Mouse (Mus musculus) neural tube, embryonic 11.5 days (tissue): ENCODE results near the gene Vps36. TPM values are rescaled to one million over a fixed set of nuclear protein-coding genes. Genes with fewer than 3 reads are reported as not detected.

Source experiments
- ATAC-seq: fragments of 200-750 bp; cut with Nextera tagmentation; 2 replicates; pipeline ENCODE4 v1.8.0; 2017; ENCODE audit warnings: moderate number of reproducible peaks, mild to moderate bottlenecking, moderate TSS enrichment, moderate library complexity; ENCODE audit not compliant: insufficient read depth, low FRiP score, low TSS enrichment
- DNase-seq: peaks from one replicate; pipeline ENCODE4 v3.0.0-alpha.2; 2015; ENCODE audit warnings: low spot score
- H3K27ac ChIP-seq: fragments of 300-500 bp; sonication (generic); 2 replicates; pipeline ENCODE4 v1.5.1; 2014; ENCODE audit warnings: low read depth, mild to moderate bottlenecking, low read length
- H3K27me3 ChIP-seq: fragments of 300-500 bp; sonication (generic); 2 replicates; pipeline ENCODE4 v1.6.1; 2014; ENCODE audit warnings: mild to moderate bottlenecking, low read length, mixed read lengths; ENCODE audit not compliant: control insufficient read depth, insufficient read depth
- H3K36me3 ChIP-seq: fragments of 300-500 bp; sonication (generic); 2 replicates; pipeline ENCODE4 v1.6.1; 2014; ENCODE audit warnings: mild to moderate bottlenecking, low read length, moderate library complexity, mixed read lengths; ENCODE audit not compliant: control insufficient read depth, insufficient read depth
- H3K4me1 ChIP-seq: fragments of 300-500 bp; sonication (generic); 2 replicates; pipeline ENCODE4 v1.6.1; 2014; ENCODE audit warnings: low read length, mixed read lengths; ENCODE audit not compliant: control insufficient read depth, insufficient read depth
- H3K4me2 ChIP-seq: fragments of 300-500 bp; sonication (generic); 2 replicates; pipeline ENCODE4 v1.6.1; 2014; ENCODE audit warnings: low read depth, mild to moderate bottlenecking, moderate library complexity
- H3K4me3 ChIP-seq: fragments of 300-500 bp; sonication (generic); 2 replicates; pipeline ENCODE4 v1.5.1; 2014; ENCODE audit warnings: low read depth, low read length
- H3K9ac ChIP-seq: fragments of 300-500 bp; sonication (generic); 2 replicates; pipeline ENCODE4 v1.6.1; 2014; ENCODE audit warnings: mild to moderate bottlenecking, low read length
- H3K9me3 ChIP-seq: fragments of 300-500 bp; sonication (generic); 2 replicates; pipeline ENCODE4 v1.6.1; 2016; ENCODE audit warnings: low read length; ENCODE audit not compliant: control insufficient read depth
- WGBS: fragments of 180-500 bp; shearing (Covaris S2); extraction: QIAGEN DNeasy Blood & Tissue Kit; methylation state at CpG from one replicate; pipeline ENCODE4 v1.1.7; 2014; 5-methylcytosine and 5-hydroxymethylcytosine counted together
- polyA plus RNA-seq: library from polyadenylated mRNA; unstranded; fragments of >200 nt; fragmentation: Nextera tagmentation; extraction: Ambion mirVana; gene quantifications from 2 replicates; pipeline ENCODE4 v1.2.1, GENCODE M21; 2014

Gene Vps36
- 42.6 and 43.4 TPM in 2 replicates for polyA plus RNA-seq

- Histone ChIP-seq H3K9ac (peak within 1 kb of the TSS; percentile 95), H3K36me3 (no peaks in the 10 kb centered on the region), H3K4me3 (peak within 1 kb of the TSS; percentile 71), H3K27me3 (no peaks in the 10 kb centered on the region), H3K4me1 (0 out of 2 replicates have a peak, but pooled peaks cover 3% of the 10 kb centered on the region), H3K9me3 (no peaks in the 10 kb centered on the region), H3K4me2 (peak within 1 kb of the TSS; percentile 52), H3K27ac (peak within 1 kb of the TSS; percentile 96)
- peak; percentile 92 for DNase-seq
- WGBS: under 1% methylated on average over 73 of the region's 73 CpGs
- peak; percentile 97 for ATAC-seq
Observed at GRCm38 (mm10) chr8:22192660-22193431, at the start of gene Vps36. Gene Vps36 (plus strand): TSS chr8:22192809.

DNA sequence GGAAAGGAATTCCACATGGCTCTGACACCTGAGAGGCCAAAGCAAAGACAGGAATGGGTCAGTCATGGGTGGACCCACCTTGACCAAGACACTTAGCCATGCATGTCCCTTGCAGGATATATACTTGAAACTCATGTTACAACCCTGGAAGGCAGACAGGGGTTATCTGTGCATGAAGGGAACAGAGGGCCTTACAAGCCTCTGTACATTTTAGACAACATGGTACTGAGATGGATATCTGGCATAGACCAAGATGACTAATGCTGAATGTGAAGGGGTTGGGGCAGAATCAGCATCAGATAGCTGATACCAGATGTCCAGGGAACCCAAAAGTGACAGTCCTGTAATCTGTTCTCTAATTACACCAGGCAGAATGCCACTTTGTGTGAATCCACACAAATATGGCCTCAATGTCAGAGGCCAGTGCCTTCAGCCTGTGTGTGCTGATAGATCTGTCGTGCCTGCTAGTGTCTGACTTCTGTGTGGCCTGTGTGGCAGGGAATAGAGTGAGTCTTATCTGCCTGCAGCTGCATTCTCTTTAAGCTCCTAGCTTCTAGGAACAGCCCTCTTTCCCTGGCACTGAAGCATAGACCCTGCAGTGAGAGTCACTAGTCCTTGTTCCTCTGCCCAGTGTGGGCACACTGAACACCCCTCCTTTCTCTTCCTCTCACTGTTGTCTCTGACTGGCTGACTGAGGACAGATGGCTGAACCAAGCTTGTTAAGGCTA lies 48.7 kb upstream of the Vps36 start:
- WGBS: 92% methylated on average over 1 of the region's 1 CpGs
- ATAC-seq: no peak
- no peak for DNase-seq
- Histone ChIP-seq H3K27ac (no peak overlapping the region), H3K4me1 (no peaks in the 10 kb centered on the region), H3K4me3 (no peak overlapping the region), H3K9me3 (no peaks in the 10 kb centered on the region), H3K36me3 (no peaks in the 10 kb centered on the region), H3K4me2 (no peak overlapping the region), H3K27me3 (no peaks in the 10 kb centered on the region), H3K9ac (no peak overlapping the region)

- no peaks in the 10 kb centered on the region for H3K9me3 ChIP-seq
- H3K27ac ChIP-seq: no peak overlapping the region
- no peaks in the 10 kb centered on the region for H3K4me1 ChIP-seq
- no peak overlapping the region for H3K4me3 ChIP-seq
- ATAC-seq (no peak), DNase-seq (no peak)
- H3K27me3 ChIP-seq: no peaks in the 10 kb centered on the region
- WGBS: 76% methylated on average over 6 of the region's 6 CpGs
- no peak overlapping the region for H3K9ac ChIP-seq
- no peaks in the 10 kb centered on the region for H3K36me3 ChIP-seq
- H3K4me2 ChIP-seq: no peak overlapping the region
Observed at GRCm38 (mm10) chr8:22145831-22146230, 46.8 kb upstream of the Vps36 start.

DNA sequence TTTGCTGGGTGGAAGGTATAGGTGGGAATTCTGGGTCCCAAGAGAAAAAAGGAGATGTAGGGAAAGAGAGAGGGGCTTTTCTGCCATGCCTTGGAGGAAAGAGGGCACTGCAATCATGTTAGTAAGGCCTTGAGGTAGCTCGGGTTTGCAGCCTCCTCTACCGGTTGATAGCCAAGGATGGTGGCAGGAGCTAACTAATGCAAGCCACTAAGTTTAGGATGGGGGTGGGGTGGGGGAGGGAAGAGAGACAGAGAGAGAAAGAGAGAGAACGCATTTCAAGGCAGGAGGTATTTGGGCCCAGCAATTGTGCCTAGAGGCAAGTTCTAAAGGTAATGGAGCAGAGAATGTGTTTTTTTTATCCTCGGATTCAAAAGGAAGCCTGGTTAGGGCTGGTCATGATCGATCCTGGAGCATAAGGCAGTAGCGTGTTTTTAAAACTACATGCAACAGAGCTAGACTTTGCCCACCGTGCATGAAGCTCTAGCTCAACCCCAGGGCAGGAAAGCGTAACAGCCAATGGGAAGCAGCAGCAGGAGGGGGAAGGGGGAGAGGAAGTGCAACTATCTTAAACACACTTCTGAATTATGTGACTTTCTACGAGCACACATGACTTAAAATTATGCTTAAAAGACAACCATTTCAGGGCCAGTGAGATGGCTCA lies 44.8 kb upstream of the Vps36 start:
- no peak for ATAC-seq
- Histone ChIP-seq H3K36me3 (no peaks in the 10 kb centered on the region), H3K4me2 (no peak overlapping the region), H3K27ac (no peak overlapping the region), H3K27me3 (no peaks in the 10 kb centered on the region), H3K9me3 (no peaks in the 10 kb centered on the region), H3K4me3 (no peak overlapping the region), H3K9ac (no peak overlapping the region), H3K4me1 (no peaks in the 10 kb centered on the region)
- no peak for DNase-seq
- WGBS: 84% methylated on average over 9 of the region's 9 CpGs

GRCm38 (mm10) chr8:22148367-22148740 lies 44.3 kb upstream of the Vps36 start:
- H3K9me3 ChIP-seq: no peaks in the 10 kb centered on the region
- H3K9ac ChIP-seq: no peak overlapping the region
- DNase-seq: no peak
- H3K4me1 ChIP-seq: no peaks in the 10 kb centered on the region
- H3K4me2 ChIP-seq: no peak overlapping the region
- H3K27me3 ChIP-seq: no peaks in the 10 kb centered on the region
- no peaks in the 10 kb centered on the region for H3K36me3 ChIP-seq
- 92% methylated on average over 7 of the region's 7 CpGs for WGBS
- no peak overlapping the region for H3K27ac ChIP-seq
- no peak overlapping the region for H3K4me3 ChIP-seq
- no peak for ATAC-seq

GRCm38 (mm10) chr8:22149643-22150344 lies 42.8 kb upstream of the Vps36 start:
- no peak overlapping the region for H3K4me3 ChIP-seq
- DNase-seq: no peak
- 92% methylated on average over 11 of the region's 11 CpGs for WGBS
- no peaks in the 10 kb centered on the region for H3K9me3 ChIP-seq
- no peaks in the 10 kb centered on the region for H3K4me1 ChIP-seq
- no peak for ATAC-seq
- H3K9ac ChIP-seq: no peak overlapping the region
- no peaks in the 10 kb centered on the region for H3K27me3 ChIP-seq
- H3K36me3 ChIP-seq: no peaks in the 10 kb centered on the region
- no peak overlapping the region for H3K27ac ChIP-seq
- no peak overlapping the region for H3K4me2 ChIP-seq

- no peak for ATAC-seq
Observed at GRCm38 (mm10) chr8:22150345-22150663, 42.3 kb upstream of the Vps36 start.

GRCm38 (mm10) chr8:22162206-22162605 lies 30.4 kb upstream of the Vps36 start:
- Histone ChIP-seq H3K36me3 (no peaks in the 10 kb centered on the region), H3K9me3 (no peaks in the 10 kb centered on the region), H3K4me2 (no peak overlapping the region), H3K9ac (no peak overlapping the region), H3K27ac (no peak overlapping the region), H3K4me1 (no peaks in the 10 kb centered on the region), H3K4me3 (no peak overlapping the region), H3K27me3 (no peaks in the 10 kb centered on the region)
- WGBS: 82% methylated on average over 8 of the region's 8 CpGs
- no peak for DNase-seq
- no peak for ATAC-seq

More at GRCm38 (mm10) chr8:22150345-22150663, 42.3 kb upstream of the Vps36 start:
- no peak overlapping the region for H3K27ac ChIP-seq
- H3K4me1 ChIP-seq: no peaks in the 10 kb centered on the region
- no peaks in the 10 kb centered on the region for H3K36me3 ChIP-seq
- H3K9me3 ChIP-seq: no peaks in the 10 kb centered on the region
- WGBS: 94% methylated on average over 3 of the region's 3 CpGs
- H3K9ac ChIP-seq: no peak overlapping the region
- DNase-seq: no peak
- no peak overlapping the region for H3K4me2 ChIP-seq
- H3K4me3 ChIP-seq: no peak overlapping the region
- H3K27me3 ChIP-seq: no peaks in the 10 kb centered on the region
